Mouse (Mus musculus) bone marrow macrophage, adult 2 months (primary cell): Measurements from ENCODE around the gene Abcc6.

ENCODE experiments used
- CTCF ChIP-seq: IDR thresholded peaks from 2 replicates; pipeline ENCODE4 v1.5.1; 2012; ENCODE audit warnings: low read depth, mild to moderate bottlenecking, low read length, moderate library complexity
- POLR2A ChIP-seq: IDR thresholded peaks from 2 replicates; pipeline ENCODE4 v1.6.1; 2012; ENCODE audit warnings: mild to moderate bottlenecking, low read depth, low read length, borderline replicate concordance

GRCm38 (mm10) chr7:45919761-45920160 is 110.3 kb downstream of the Abcc6 start:
- no peak; the same call in 1 of the 2 replicates for TF ChIP-seq CTCF
- no peak for TF ChIP-seq POLR2A
